Mouse (Mus musculus): ENCODE measurements around the gene Cdc42se1. TPM values are rescaled to one million over a fixed set of nuclear protein-coding genes. Genes with fewer than 3 reads are reported as not detected.
A peak's percentile ranks its signal among the peaks of the same experiment; 100 is the strongest.

Gene Cdc42se1
- polyA plus RNA-seq, 1 experiment from 2014 or later: 111 TPM

DNA sequence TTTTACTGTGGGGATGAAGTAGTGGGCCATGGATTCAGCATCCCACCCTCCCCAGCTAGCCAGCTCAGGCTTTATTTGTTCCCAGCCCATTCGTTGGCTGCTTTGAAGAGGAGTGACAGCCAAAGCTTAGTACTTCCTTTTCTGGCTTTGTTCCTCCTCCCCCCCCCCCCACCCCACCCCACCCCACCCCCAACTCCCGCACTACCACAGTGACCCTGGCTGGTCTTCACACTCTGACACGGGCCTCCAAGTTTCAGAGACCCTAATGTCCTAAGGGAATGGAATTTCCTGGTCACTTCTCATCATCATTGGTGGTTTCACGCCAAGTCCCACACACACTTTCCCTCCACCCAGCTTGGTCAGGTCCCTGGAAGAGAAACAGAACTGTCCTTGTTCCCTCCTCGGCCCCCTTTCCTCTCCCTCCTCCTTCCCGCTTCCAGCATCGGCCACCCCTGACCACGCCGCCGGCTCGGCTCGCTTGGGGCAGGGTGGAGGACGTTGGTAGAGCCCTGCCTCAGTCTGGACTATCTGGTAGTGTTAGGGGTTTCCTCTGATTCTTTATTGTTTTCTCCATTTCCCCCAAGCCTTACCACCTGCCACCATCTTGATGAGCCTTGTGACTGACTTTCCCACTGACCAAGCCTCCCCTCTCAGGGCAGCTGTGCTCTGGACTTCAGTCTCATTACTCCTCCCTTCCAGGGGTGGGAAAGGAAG lies 1.4 kb downstream of the Cdc42se1 start:
- peak overlapping the region; percentile 92 for H3K9ac ChIP-seq (ENCODE audit: low read depth, low read length)
- peak overlapping the region; percentile 96 for H3K27ac ChIP-seq (replicated peaks; ENCODE audit: low read depth, low read length)
- H3K4me1 ChIP-seq (ENCODE audit: control insufficient read depth, insufficient read depth, low read length): peaks cover 22% of the 10 kb centered on the region
- DNase-seq (ENCODE audit: low spot score): peak; percentile 53
- 2% methylated on average over 12 of the region's 13 CpGs for WGBS
- no peaks in the 10 kb centered on the region for H3K9me3 ChIP-seq (ENCODE audit: control insufficient read depth, low read length)
- peak; percentile 7; the same call in 1 of the 2 replicates for ATAC-seq (ENCODE audit: low read depth)
- peak overlapping the region; percentile 92 for H3K4me2 ChIP-seq (ENCODE audit: low read depth, low read length)
- H3K27me3 ChIP-seq (replicated peaks; ENCODE audit: control insufficient read depth, insufficient read depth, low read length): no peaks in the 10 kb centered on the region
- peak overlapping the region; percentile 86 for H3K4me3 ChIP-seq (ENCODE audit: low read depth, low read length)
- peaks cover 44% of the 10 kb centered on the region for H3K36me3 ChIP-seq (ENCODE audit: control insufficient read depth, insufficient read depth, low read length)

DNA sequence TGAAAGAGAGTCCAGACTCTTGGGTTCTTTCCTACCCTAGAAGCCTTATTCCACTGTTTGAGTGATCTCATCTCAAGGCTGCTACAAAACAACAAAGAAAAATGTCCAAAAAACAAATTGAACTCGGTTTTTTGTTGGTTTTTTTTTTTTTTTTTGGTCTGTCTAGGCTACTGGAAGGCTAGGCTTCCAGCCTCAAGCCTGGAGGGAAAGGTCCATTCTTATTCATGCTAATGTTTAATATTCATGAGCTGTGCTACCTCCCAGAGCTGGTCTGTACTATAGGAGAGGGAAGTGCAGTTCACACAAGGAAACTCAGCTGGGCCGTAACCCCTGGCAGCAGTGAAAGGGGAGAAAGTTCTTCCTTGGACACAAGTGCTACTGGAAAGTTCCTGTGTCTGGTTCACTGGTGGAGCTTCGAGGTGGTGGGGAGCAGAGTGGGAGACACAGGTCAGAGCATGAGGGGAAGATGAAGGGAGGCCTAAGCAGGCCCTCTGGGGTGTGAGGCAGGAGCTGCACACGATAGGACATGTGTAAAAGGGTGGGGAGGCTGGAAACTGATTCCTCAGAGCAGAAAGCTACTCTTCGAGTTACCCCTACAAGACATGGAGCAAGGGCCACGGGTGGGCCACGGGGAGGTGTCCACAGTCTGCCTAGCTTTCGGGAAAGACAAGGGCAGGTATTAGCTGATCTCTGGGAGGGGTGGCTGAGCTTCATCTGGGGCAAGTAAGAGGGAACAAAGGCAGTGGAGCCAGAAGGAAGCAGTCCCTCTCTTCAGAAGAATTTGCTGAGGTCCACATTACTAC lies 2.2 kb downstream of the Cdc42se1 start:
- Histone ChIP-seq H3K4me2 (ENCODE audit: low read depth, low read length) (peak overlapping the region; percentile 92), H3K9ac (ENCODE audit: low read depth, low read length) (peak overlapping the region; percentile 92), H3K9me3 (ENCODE audit: control insufficient read depth, low read length) (no peaks in the 10 kb centered on the region), H3K4me3 (ENCODE audit: low read depth, low read length) (peak overlapping the region; percentile 86), H3K36me3 (ENCODE audit: control insufficient read depth, insufficient read depth, low read length) (peaks cover 45% of the 10 kb centered on the region), H3K4me1 (ENCODE audit: control insufficient read depth, insufficient read depth, low read length) (peaks cover 22% of the 10 kb centered on the region), H3K27ac (replicated peaks; ENCODE audit: low read depth, low read length) (peak overlapping the region; percentile 96), H3K27me3 (replicated peaks; ENCODE audit: control insufficient read depth, insufficient read depth, low read length) (no peaks in the 10 kb centered on the region)
- DNase-seq (ENCODE audit: low spot score) (no peak), ATAC-seq (ENCODE audit: low read depth) (no peak)
- 39% methylated on average over 8 of the region's 8 CpGs for WGBS

- peak within 1 kb of the TSS; percentile 96; the same call in 1 of the 2 replicates for H3K27ac ChIP-seq (replicated peaks; ENCODE audit: low read depth, low read length)
- DNase-seq (ENCODE audit: low spot score): no peak
- H3K9ac ChIP-seq (ENCODE audit: low read depth, low read length): peak within 1 kb of the TSS; percentile 44
- H3K4me1 ChIP-seq (ENCODE audit: control insufficient read depth, insufficient read depth, low read length): peaks cover 20% of the 10 kb centered on the region
- no peak for ATAC-seq (ENCODE audit: low read depth)
- peak within 1 kb of the TSS; percentile 86; the same call in 1 of the 2 replicates for H3K4me3 ChIP-seq (ENCODE audit: low read depth, low read length)
- peaks cover 50% of the 10 kb centered on the region for H3K36me3 ChIP-seq (ENCODE audit: control insufficient read depth, insufficient read depth, low read length)
- no peaks in the 10 kb centered on the region for H3K27me3 ChIP-seq (replicated peaks; ENCODE audit: control insufficient read depth, insufficient read depth, low read length)
- WGBS: 74% methylated on average over 13 of the region's 13 CpGs
- no peaks in the 10 kb centered on the region for H3K9me3 ChIP-seq (ENCODE audit: control insufficient read depth, low read length)
- peak within 1 kb of the TSS; percentile 92 for H3K4me2 ChIP-seq (ENCODE audit: low read depth, low read length)
Measured at GRCm38 (mm10) chr3:95231298-95232221, 3.0 kb downstream of the Cdc42se1 start, which contains the start of gene Mllt11. TSS of gene Mllt11 (minus strand) at chr3:95232171.

- Histone ChIP-seq H3K36me3 (ENCODE audit: control insufficient read depth, insufficient read depth, low read length) (peaks cover 62% of the 10 kb centered on the region), H3K4me1 (ENCODE audit: control insufficient read depth, insufficient read depth, low read length) (peaks cover 13% of the 10 kb centered on the region), H3K27ac (replicated peaks; ENCODE audit: low read depth, low read length) (no peak overlapping the region), H3K4me2 (ENCODE audit: low read depth, low read length) (no peak overlapping the region), H3K4me3 (ENCODE audit: low read depth, low read length) (no peak overlapping the region), H3K9me3 (ENCODE audit: control insufficient read depth, low read length) (no peaks in the 10 kb centered on the region), H3K27me3 (replicated peaks; ENCODE audit: control insufficient read depth, insufficient read depth, low read length) (no peaks in the 10 kb centered on the region), H3K9ac (ENCODE audit: low read depth, low read length) (no peak overlapping the region)
- ATAC-seq (ENCODE audit: low read depth) (no peak), DNase-seq (ENCODE audit: low spot score) (no peak)
- 84% methylated on average over 7 of the region's 7 CpGs for WGBS
Measured at GRCm38 (mm10) chr3:95232771-95233170, 4.2 kb downstream of the Cdc42se1 start.

DNA sequence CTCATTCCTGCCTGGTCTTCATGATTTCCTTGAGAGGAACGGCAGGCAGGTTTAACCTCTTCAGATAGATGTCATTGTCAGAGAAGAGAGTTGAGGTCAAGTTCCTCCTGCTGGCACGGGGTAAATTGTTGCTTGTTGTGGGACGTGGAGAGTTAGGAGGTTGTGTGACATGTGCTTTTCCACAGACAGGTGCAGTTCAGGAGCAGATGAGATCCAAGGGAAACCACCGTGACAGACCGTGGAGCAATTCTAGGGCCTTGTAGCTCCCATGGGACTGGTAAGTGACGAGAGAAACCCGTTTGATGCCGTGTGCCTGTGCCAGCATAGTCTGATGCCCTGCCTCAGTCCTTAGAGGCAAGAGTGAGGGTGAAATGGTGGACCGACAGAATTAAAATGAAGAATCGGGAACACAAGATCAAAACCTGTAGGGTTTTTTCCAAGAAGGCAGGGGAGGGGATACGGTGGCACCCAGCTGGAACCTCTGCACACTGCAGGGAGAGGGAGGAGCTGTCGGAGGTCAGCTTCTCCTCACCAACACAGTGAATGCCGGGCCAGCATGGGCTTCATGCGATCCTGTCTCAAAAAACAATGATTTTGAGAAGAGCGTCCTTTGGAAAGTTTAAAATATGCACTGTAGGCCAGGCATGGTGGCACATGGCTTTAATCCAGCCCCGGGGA lies 4.9 kb downstream of the Cdc42se1 start:
- Histone ChIP-seq H3K4me2 (ENCODE audit: low read depth, low read length) (no peak overlapping the region), H3K27ac (replicated peaks; ENCODE audit: low read depth, low read length) (no peak overlapping the region), H3K9me3 (ENCODE audit: control insufficient read depth, low read length) (no peaks in the 10 kb centered on the region), H3K27me3 (replicated peaks; ENCODE audit: control insufficient read depth, insufficient read depth, low read length) (no peaks in the 10 kb centered on the region), H3K36me3 (ENCODE audit: control insufficient read depth, insufficient read depth, low read length) (peaks cover 69% of the 10 kb centered on the region), H3K4me3 (ENCODE audit: low read depth, low read length) (no peak overlapping the region), H3K9ac (ENCODE audit: low read depth, low read length) (no peak overlapping the region), H3K4me1 (ENCODE audit: control insufficient read depth, insufficient read depth, low read length) (peaks cover 13% of the 10 kb centered on the region)
- WGBS: 84% methylated on average over 16 of the region's 16 CpGs
- no peak for DNase-seq (ENCODE audit: low spot score)
- ATAC-seq (ENCODE audit: low read depth): no peak

GRCm38 (mm10) chr3:95235386-95236301 lies 7.1 kb downstream of the Cdc42se1 start:
- H3K27me3 ChIP-seq (replicated peaks; ENCODE audit: control insufficient read depth, insufficient read depth, low read length): no peaks in the 10 kb centered on the region
- peaks cover 6% of the 10 kb centered on the region for H3K4me1 ChIP-seq (ENCODE audit: control insufficient read depth, insufficient read depth, low read length)
- H3K9me3 ChIP-seq (ENCODE audit: control insufficient read depth, low read length): no peaks in the 10 kb centered on the region
- peaks cover 69% of the 10 kb centered on the region for H3K36me3 ChIP-seq (ENCODE audit: control insufficient read depth, insufficient read depth, low read length)
- ATAC-seq (ENCODE audit: low read depth) (no peak), DNase-seq (ENCODE audit: low spot score) (no peak)
- H3K9ac ChIP-seq (ENCODE audit: low read depth, low read length): no peak overlapping the region
- H3K4me2 ChIP-seq (ENCODE audit: low read depth, low read length): no peak overlapping the region
- no peak overlapping the region for H3K27ac ChIP-seq (replicated peaks; ENCODE audit: low read depth, low read length)
- H3K4me3 ChIP-seq (ENCODE audit: low read depth, low read length): no peak overlapping the region
- WGBS: 60% methylated on average over 23 of the region's 23 CpGs

- no peaks in the 10 kb centered on the region for H3K27me3 ChIP-seq (replicated peaks; ENCODE audit: control insufficient read depth, insufficient read depth, low read length)
- no peak overlapping the region for H3K4me3 ChIP-seq (ENCODE audit: low read depth, low read length)
- H3K9ac ChIP-seq (ENCODE audit: low read depth, low read length): no peak overlapping the region
- ATAC-seq (ENCODE audit: low read depth) (no peak), DNase-seq (ENCODE audit: low spot score) (no peak)
- H3K9me3 ChIP-seq (ENCODE audit: control insufficient read depth, low read length): no peaks in the 10 kb centered on the region
- no peak overlapping the region for H3K27ac ChIP-seq (replicated peaks; ENCODE audit: low read depth, low read length)
- no peaks in the 10 kb centered on the region for H3K4me1 ChIP-seq (ENCODE audit: control insufficient read depth, insufficient read depth, low read length)
- 80% methylated on average over 8 of the region's 8 CpGs for WGBS
- no peak overlapping the region for H3K4me2 ChIP-seq (ENCODE audit: low read depth, low read length)
- H3K36me3 ChIP-seq (ENCODE audit: control insufficient read depth, insufficient read depth, low read length): peaks cover 57% of the 10 kb centered on the region
Measured at GRCm38 (mm10) chr3:95237541-95238099, 9.1 kb downstream of the Cdc42se1 start.

Measured in embryonic facial prominence, embryonic 14.5 days (tissue).